Mouse (Mus musculus): Measurements from ENCODE around the gene Stxbp5.

The Stxbp5 gene

GRCm38 (mm10) chr10:9733861-9734260 is 167.0 kb downstream of the Stxbp5 start:
- WGBS: 66% methylated on average over 3 of the region's 3 CpGs

GRCm38 (mm10) chr10:9732065-9732749 is 168.7 kb downstream of the Stxbp5 start:
- 82% methylated on average over 9 of the region's 9 CpGs for WGBS

- WGBS: 85% methylated on average over 11 of the region's 11 CpGs
Measured at GRCm38 (mm10) chr10:9722519-9723303, 178.2 kb downstream of the Stxbp5 start.

GRCm38 (mm10) chr10:9720027-9720426 is 180.9 kb downstream of the Stxbp5 start:
- WGBS: 85% methylated on average over 5 of the region's 5 CpGs

GRCm38 (mm10) chr10:9718086-9718485 is 182.8 kb downstream of the Stxbp5 start:
- WGBS: 68% methylated on average over 5 of the region's 5 CpGs

All from cerebral cortex, adult 2 months (tissue).